Mouse (Mus musculus) stomach, embryonic 15.5 days (tissue): ENCODE measurements around the gene E330017A01Rik. TPM values are rescaled to one million over a fixed set of nuclear protein-coding genes. Genes with fewer than 3 reads are reported as not detected.

Source experiments
- ATAC-seq: fragments of 200-750 bp; cut with Nextera tagmentation; 2 replicates; pipeline ENCODE4 v1.8.0; 2017; ENCODE audit warnings: low read depth, moderate number of reproducible peaks, moderate TSS enrichment; ENCODE audit not compliant: insufficient read depth, low FRiP score
- H3K27ac ChIP-seq: fragments of 300-500 bp; sonication (generic); 2 replicates; pipeline ENCODE4 v1.5.1; 2015; ENCODE audit warnings: mild to moderate bottlenecking, inconsistent platforms
- H3K27me3 ChIP-seq: fragments of 300-500 bp; sonication (generic); replicated peaks from 2 replicates; pipeline ENCODE4 v1.6.1; 2015; ENCODE audit warnings: inconsistent platforms
- H3K36me3 ChIP-seq: fragments of 300-500 bp; sonication (generic); 2 replicates; pipeline ENCODE4 v1.6.1; 2015; ENCODE audit warnings: inconsistent platforms
- H3K4me1 ChIP-seq: fragments of 300-500 bp; sonication (generic); 2 replicates; pipeline ENCODE4 v1.6.1; 2015; ENCODE audit warnings: inconsistent platforms
- H3K4me2 ChIP-seq: fragments of 300-500 bp; sonication (generic); 2 replicates; pipeline ENCODE4 v1.6.1; 2015; ENCODE audit warnings: mild to moderate bottlenecking, inconsistent platforms
- H3K4me3 ChIP-seq: fragments of 300-500 bp; sonication (generic); replicated peaks from 2 replicates; pipeline ENCODE4 v1.5.1; 2015; ENCODE audit warnings: inconsistent platforms
- H3K9ac ChIP-seq: fragments of 300-500 bp; sonication (generic); 2 replicates; pipeline ENCODE4 v1.6.1; 2015; ENCODE audit warnings: inconsistent platforms
- H3K9me3 ChIP-seq: fragments of 300-500 bp; sonication (generic); 2 replicates; pipeline ENCODE4 v1.6.1; 2016; ENCODE audit warnings: inconsistent platforms
- WGBS: fragments of 180-500 bp; shearing (Covaris S2); methylation state at CpG from one replicate; pipeline ENCODE4 v1.1.7; 2015; 5-methylcytosine and 5-hydroxymethylcytosine counted together
- polyA plus RNA-seq: library from polyadenylated mRNA; unstranded; fragments of >200 nt; fragmentation: Nextera tagmentation; extraction: Ambion mirVana; gene quantifications from 2 replicates; pipeline ENCODE4 v1.2.1, GENCODE M21; 2015

Gene E330017A01Rik
- polyA plus RNA-seq, 1 experiment from 2014 or later = not detected

DNA sequence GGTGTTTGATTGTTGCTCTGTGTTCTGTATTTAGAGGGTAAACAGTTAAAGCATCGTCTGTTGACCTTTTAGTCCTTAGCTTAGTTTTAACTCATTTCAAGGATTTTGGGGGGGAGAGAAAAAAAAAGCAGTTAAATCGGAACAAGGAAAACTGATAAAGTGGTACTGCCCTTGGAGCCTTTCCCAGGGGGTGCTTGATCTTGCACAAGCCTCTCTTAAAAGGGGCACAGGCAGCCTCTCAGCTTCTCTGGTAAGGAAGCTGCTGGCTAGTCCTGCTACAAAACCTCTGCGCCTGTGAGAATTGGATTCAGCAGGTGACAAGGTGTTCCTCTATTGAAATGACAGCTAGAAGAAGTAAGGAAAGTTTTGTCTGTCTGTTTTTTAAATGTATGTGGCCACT lies 16.2 kb downstream of the E330017A01Rik start:
- WGBS = 74% methylated on average over 3 of the region's 3 CpGs

GRCm38 (mm10) chr16:58617346-58617745 lies 21.2 kb downstream of the E330017A01Rik start:
- Histone ChIP-seq H3K36me3 (no peaks in the 10 kb centered on the region), H3K4me2 (no peak overlapping the region), H3K4me1 (no peaks in the 10 kb centered on the region), H3K9ac (no peak overlapping the region), H3K9me3 (no peaks in the 10 kb centered on the region), H3K4me3 (no peak overlapping the region), H3K27me3 (no peaks in the 10 kb centered on the region), H3K27ac (no peak overlapping the region)
- no peak for ATAC-seq

More for the DNA sequence above, 16.2 kb downstream of the E330017A01Rik start:
- H3K27ac ChIP-seq = no peak overlapping the region
- no peak for ATAC-seq
- no peak overlapping the region for H3K4me2 ChIP-seq
- H3K4me1 ChIP-seq = no peaks in the 10 kb centered on the region
- no peak overlapping the region for H3K9ac ChIP-seq
- no peaks in the 10 kb centered on the region for H3K27me3 ChIP-seq
- H3K36me3 ChIP-seq = no peaks in the 10 kb centered on the region
- H3K4me3 ChIP-seq = no peak overlapping the region
- no peaks in the 10 kb centered on the region for H3K9me3 ChIP-seq

GRCm38 (mm10) chr16:58616878-58617277 lies 21.7 kb downstream of the E330017A01Rik start, which contains the start of gene Gm813:
Gene Gm813, minus strand, starts transcription at chr16:58616978.
- WGBS = 92% methylated on average over 6 of the region's 6 CpGs
- no peak for ATAC-seq
- no peak within 1 kb of the TSS for H3K4me2 ChIP-seq

DNA sequence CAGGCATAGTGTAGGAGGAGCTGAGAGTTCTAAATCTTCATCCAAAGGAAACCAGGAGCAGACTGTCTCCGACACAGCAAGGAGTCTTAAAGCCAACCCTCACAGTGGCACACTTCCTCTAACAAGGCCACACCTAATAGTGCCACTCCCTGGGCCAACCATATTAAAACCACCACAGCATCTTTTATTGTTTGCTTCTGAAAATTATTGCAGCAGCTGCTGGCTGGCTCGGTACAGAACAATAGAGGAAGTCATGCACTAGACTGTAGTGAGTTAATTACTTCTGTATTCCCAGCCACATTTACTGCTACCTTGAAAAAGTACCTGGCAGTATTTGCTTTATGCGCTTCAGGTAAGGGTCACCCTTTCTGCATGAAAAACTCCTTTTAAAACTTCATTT lies 25.6 kb downstream of the E330017A01Rik start:
- no peak overlapping the region for H3K9ac ChIP-seq
- no peak overlapping the region for H3K27ac ChIP-seq
- H3K4me1 ChIP-seq = no peaks in the 10 kb centered on the region
- ATAC-seq = no peak
- WGBS = 70% methylated on average over 3 of the region's 3 CpGs
- H3K9me3 ChIP-seq = no peaks in the 10 kb centered on the region
- no peaks in the 10 kb centered on the region for H3K27me3 ChIP-seq
- H3K4me3 ChIP-seq = no peak overlapping the region
- no peak overlapping the region for H3K4me2 ChIP-seq
- no peaks in the 10 kb centered on the region for H3K36me3 ChIP-seq

More at GRCm38 (mm10) chr16:58616878-58617277, 21.7 kb downstream of the E330017A01Rik start, which contains the start of gene Gm813:
- Histone ChIP-seq H3K27ac (no peak within 1 kb of the TSS), H3K4me3 (no peak within 1 kb of the TSS), H3K4me1 (no peaks in the 10 kb centered on the region), H3K27me3 (no peaks in the 10 kb centered on the region), H3K9ac (no peak within 1 kb of the TSS), H3K36me3 (no peaks in the 10 kb centered on the region), H3K9me3 (no peaks in the 10 kb centered on the region)

- no peaks in the 10 kb centered on the region for H3K27me3 ChIP-seq
- no peaks in the 10 kb centered on the region for H3K4me1 ChIP-seq
- H3K9me3 ChIP-seq = no peaks in the 10 kb centered on the region
- no peak overlapping the region for H3K9ac ChIP-seq
- 0 out of 2 replicates have a peak, but pooled peaks have one; percentile 39 for ATAC-seq
- no peaks in the 10 kb centered on the region for H3K36me3 ChIP-seq
- no peak overlapping the region for H3K4me3 ChIP-seq
- H3K4me2 ChIP-seq = no peak overlapping the region
- 55% methylated on average over 5 of the region's 5 CpGs for WGBS
- no peak overlapping the region for H3K27ac ChIP-seq
Measured at GRCm38 (mm10) chr16:58607101-58607500, 31.4 kb downstream of the E330017A01Rik start.

DNA sequence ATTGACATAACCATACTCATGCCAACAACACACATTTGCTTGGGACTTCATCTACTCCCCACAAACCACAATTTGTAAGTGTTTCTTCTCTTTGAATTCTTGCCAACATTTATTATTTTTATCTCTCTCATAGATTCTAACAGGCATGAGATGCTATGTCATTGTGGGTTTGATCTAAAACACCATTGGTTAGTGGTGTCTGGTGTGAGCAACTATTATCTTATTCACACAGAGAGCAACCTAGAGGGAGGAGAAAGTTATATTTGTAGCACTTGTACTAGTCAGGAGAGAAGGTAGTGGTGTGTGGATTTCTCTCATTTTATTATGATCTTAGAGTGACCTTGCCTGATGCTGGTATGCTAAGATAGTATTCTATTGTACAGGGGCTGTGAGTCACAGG lies 33.9 kb downstream of the E330017A01Rik start:
- Histone ChIP-seq H3K4me1 (no peaks in the 10 kb centered on the region), H3K4me2 (no peak overlapping the region), H3K27me3 (no peaks in the 10 kb centered on the region), H3K4me3 (no peak overlapping the region), H3K9ac (no peak overlapping the region), H3K27ac (no peak overlapping the region), H3K9me3 (no peaks in the 10 kb centered on the region), H3K36me3 (no peaks in the 10 kb centered on the region)
- ATAC-seq = no peak

DNA sequence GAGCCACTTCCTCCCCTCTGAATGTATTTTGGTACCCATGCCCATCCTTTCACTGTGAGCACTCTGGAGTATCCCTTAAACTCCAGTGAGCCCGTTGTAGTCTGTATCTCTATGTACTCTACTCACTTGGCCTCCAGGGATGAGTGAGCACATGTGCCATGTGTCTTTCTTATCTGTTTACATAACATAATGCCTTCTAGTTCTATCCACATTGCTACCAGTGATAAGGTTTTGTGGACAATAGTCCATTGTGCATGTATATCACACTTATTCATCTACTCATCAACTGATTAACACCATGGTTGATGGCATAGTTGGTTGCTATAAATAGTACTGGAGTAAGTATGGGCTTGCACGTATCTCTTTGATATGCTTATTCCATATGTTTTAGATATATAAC lies 34.7 kb downstream of the E330017A01Rik start:
- Histone ChIP-seq H3K9me3 (no peaks in the 10 kb centered on the region), H3K4me2 (no peak overlapping the region), H3K27me3 (no peaks in the 10 kb centered on the region), H3K4me3 (no peak overlapping the region), H3K27ac (no peak overlapping the region), H3K4me1 (no peaks in the 10 kb centered on the region), H3K36me3 (no peaks in the 10 kb centered on the region), H3K9ac (no peak overlapping the region)
- 74% methylated on average over 2 of the region's 2 CpGs for WGBS
- no peak for ATAC-seq

DNA sequence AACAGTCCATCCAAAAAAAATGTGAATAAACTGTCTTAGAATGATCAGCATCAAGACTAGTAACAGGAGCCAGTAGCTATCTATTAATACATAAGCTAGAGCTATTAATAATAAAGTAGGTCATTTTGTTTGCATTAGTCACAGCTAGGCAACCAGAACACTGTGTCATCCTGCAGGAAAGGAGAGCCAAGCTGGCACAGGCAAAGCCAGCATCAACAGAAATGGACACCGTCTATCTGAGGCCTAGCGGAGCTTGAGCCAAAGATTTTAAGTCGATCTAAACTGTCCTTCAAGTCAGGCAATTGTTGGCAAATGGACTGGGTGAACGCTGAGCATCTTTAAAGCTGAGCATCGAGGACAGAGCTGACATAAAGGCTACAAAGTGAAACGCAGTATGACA lies 37.7 kb downstream of the E330017A01Rik start:
- Histone ChIP-seq H3K4me3 (no peak overlapping the region), H3K4me2 (no peak overlapping the region), H3K27ac (no peak overlapping the region), H3K9me3 (no peaks in the 10 kb centered on the region), H3K4me1 (no peaks in the 10 kb centered on the region), H3K9ac (no peak overlapping the region), H3K36me3 (no peaks in the 10 kb centered on the region), H3K27me3 (no peaks in the 10 kb centered on the region)
- WGBS = 89% methylated on average over 6 of the region's 6 CpGs
- ATAC-seq = no peak

GRCm38 (mm10) chr16:58591299-58591698 lies 47.2 kb downstream of the E330017A01Rik start:
- no peaks in the 10 kb centered on the region for H3K27me3 ChIP-seq
- no peak for ATAC-seq
- H3K36me3 ChIP-seq = no peaks in the 10 kb centered on the region
- no peak overlapping the region for H3K27ac ChIP-seq
- 62% methylated on average over 3 of the region's 3 CpGs for WGBS
- H3K4me2 ChIP-seq = no peak overlapping the region
- no peaks in the 10 kb centered on the region for H3K9me3 ChIP-seq
- no peak overlapping the region for H3K9ac ChIP-seq
- no peak overlapping the region for H3K4me3 ChIP-seq
- no peaks in the 10 kb centered on the region for H3K4me1 ChIP-seq

DNA sequence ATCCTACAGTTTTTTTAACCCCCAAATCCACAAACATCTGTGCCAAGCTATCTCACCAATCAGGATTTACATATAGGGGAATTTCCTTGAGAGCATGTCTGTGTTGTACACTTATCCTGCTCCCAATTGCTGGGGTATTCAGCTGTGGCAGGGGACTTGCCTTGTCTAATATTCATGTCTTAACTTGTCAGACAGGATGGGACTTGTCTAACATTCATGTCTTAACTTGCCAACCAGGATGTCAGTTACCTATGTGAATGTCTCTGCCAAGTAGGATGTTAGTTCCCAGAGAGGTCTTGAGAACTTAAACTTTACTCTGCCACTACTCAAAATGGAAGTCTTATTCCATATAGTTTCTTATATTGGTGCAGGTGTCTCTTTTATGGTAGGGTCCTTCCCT lies 49.1 kb downstream of the E330017A01Rik start:
- Histone ChIP-seq H3K4me2 (no peak overlapping the region), H3K36me3 (no peaks in the 10 kb centered on the region), H3K4me1 (no peaks in the 10 kb centered on the region), H3K27me3 (no peaks in the 10 kb centered on the region), H3K9ac (no peak overlapping the region), H3K9me3 (no peaks in the 10 kb centered on the region), H3K4me3 (no peak overlapping the region), H3K27ac (no peak overlapping the region)
- ATAC-seq = no peak

Other genes starting within 250 kb of the E330017A01Rik start
- 8.6 and 9.2 TPM in 2 replicates for gene Dcbld2, start 230.3 kb downstream of the E330017A01Rik start, polyA plus RNA-seq
- gene St3gal6, start 114.5 kb downstream of the E330017A01Rik start, polyA plus RNA-seq = 14.6 and 15.7 TPM in 2 replicates
- gene Gm813, start 21.8 kb downstream of the E330017A01Rik start, polyA plus RNA-seq = not detected in 2 replicates
- gene Cpox, start 31.6 kb upstream of the E330017A01Rik start, polyA plus RNA-seq = 64.4 and 80.4 TPM in 2 replicates
- gene Gpr15, start 80.3 kb upstream of the E330017A01Rik start, polyA plus RNA-seq = 0.08 and 0.12 TPM in 2 replicates
- gene Cldnd1, start 89.2 kb upstream of the E330017A01Rik start, polyA plus RNA-seq = 111 and 117 TPM in 2 replicates
- not detected in 2 replicates for gene Olfr172, start 124.4 kb upstream of the E330017A01Rik start, polyA plus RNA-seq
- gene Olfr173, start 161.5 kb upstream of the E330017A01Rik start, polyA plus RNA-seq = not detected in 2 replicates
- gene Olfr175-ps1, start 188.0 kb upstream of the E330017A01Rik start, polyA plus RNA-seq = not detected in 2 replicates
- gene Olfr177, start 236.0 kb upstream of the E330017A01Rik start, polyA plus RNA-seq = not detected in 2 replicates